Mouse (Mus musculus) neural tube, embryonic 11.5 days (tissue): ENCODE data around the gene Gm31371. TPM values are rescaled to one million over a fixed set of nuclear protein-coding genes. Genes with fewer than 3 reads are reported as not detected.
"Not testable (repeated sequence)": the region's sequence is repeated elsewhere in the genome, so short reads cannot be mapped to it uniquely, and the experiment has no call there.

Experiments
- ATAC-seq: fragments of 200-750 bp; cut with Nextera tagmentation; 2 replicates; pipeline ENCODE4 v1.8.0; 2017; ENCODE audit warnings: moderate number of reproducible peaks, mild to moderate bottlenecking, moderate TSS enrichment, moderate library complexity; ENCODE audit not compliant: insufficient read depth, low FRiP score, low TSS enrichment
- DNase-seq: peaks from one replicate; pipeline ENCODE4 v3.0.0-alpha.2; 2015; ENCODE audit warnings: low spot score
- H3K27ac ChIP-seq: fragments of 300-500 bp; sonication (generic); 2 replicates; pipeline ENCODE4 v1.5.1; 2014; ENCODE audit warnings: low read depth, mild to moderate bottlenecking, low read length
- H3K27me3 ChIP-seq: fragments of 300-500 bp; sonication (generic); 2 replicates; pipeline ENCODE4 v1.6.1; 2014; ENCODE audit warnings: mild to moderate bottlenecking, low read length, mixed read lengths; ENCODE audit not compliant: control insufficient read depth, insufficient read depth
- H3K36me3 ChIP-seq: fragments of 300-500 bp; sonication (generic); 2 replicates; pipeline ENCODE4 v1.6.1; 2014; ENCODE audit warnings: mild to moderate bottlenecking, low read length, moderate library complexity, mixed read lengths; ENCODE audit not compliant: control insufficient read depth, insufficient read depth
- H3K4me1 ChIP-seq: fragments of 300-500 bp; sonication (generic); 2 replicates; pipeline ENCODE4 v1.6.1; 2014; ENCODE audit warnings: low read length, mixed read lengths; ENCODE audit not compliant: control insufficient read depth, insufficient read depth
- H3K4me2 ChIP-seq: fragments of 300-500 bp; sonication (generic); 2 replicates; pipeline ENCODE4 v1.6.1; 2014; ENCODE audit warnings: low read depth, mild to moderate bottlenecking, moderate library complexity
- H3K4me3 ChIP-seq: fragments of 300-500 bp; sonication (generic); 2 replicates; pipeline ENCODE4 v1.5.1; 2014; ENCODE audit warnings: low read depth, low read length
- H3K9ac ChIP-seq: fragments of 300-500 bp; sonication (generic); 2 replicates; pipeline ENCODE4 v1.6.1; 2014; ENCODE audit warnings: mild to moderate bottlenecking, low read length
- H3K9me3 ChIP-seq: fragments of 300-500 bp; sonication (generic); 2 replicates; pipeline ENCODE4 v1.6.1; 2016; ENCODE audit warnings: low read length; ENCODE audit not compliant: control insufficient read depth
- WGBS: fragments of 180-500 bp; shearing (Covaris S2); extraction: QIAGEN DNeasy Blood & Tissue Kit; methylation state at CpG from one replicate; pipeline ENCODE4 v1.1.7; 2014; 5-methylcytosine and 5-hydroxymethylcytosine counted together
- polyA plus RNA-seq: library from polyadenylated mRNA; unstranded; fragments of >200 nt; fragmentation: Nextera tagmentation; extraction: Ambion mirVana; gene quantifications from 2 replicates; pipeline ENCODE4 v1.2.1, GENCODE M21; 2014

The Gm31371 gene
- polyA plus RNA-seq = not detected in 2 replicates

DNA sequence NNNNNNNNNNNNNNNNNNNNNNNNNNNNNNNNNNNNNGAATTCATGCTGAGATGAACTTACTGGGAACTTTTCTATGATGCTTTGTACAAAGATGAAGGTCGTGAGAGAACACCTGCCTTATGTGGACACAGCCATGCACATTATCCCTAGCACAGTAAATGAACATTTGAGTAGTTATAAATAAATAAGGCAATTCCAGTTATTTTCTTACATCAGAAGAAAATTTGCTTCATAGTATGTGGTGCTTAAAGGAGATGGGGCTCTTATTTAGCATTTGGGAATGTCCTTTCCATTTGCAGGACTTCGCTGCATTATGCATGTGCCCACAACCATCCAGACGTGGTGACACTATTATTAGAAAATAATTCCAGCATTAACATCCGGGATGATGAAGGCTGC lies at the start of gene Gm31371:
Gm31371 (plus strand) TSS at position 301 of the 400 bp plus-strand sequence.
- H3K4me1 ChIP-seq, ATAC-seq: not testable (repeated sequence)

DNA sequence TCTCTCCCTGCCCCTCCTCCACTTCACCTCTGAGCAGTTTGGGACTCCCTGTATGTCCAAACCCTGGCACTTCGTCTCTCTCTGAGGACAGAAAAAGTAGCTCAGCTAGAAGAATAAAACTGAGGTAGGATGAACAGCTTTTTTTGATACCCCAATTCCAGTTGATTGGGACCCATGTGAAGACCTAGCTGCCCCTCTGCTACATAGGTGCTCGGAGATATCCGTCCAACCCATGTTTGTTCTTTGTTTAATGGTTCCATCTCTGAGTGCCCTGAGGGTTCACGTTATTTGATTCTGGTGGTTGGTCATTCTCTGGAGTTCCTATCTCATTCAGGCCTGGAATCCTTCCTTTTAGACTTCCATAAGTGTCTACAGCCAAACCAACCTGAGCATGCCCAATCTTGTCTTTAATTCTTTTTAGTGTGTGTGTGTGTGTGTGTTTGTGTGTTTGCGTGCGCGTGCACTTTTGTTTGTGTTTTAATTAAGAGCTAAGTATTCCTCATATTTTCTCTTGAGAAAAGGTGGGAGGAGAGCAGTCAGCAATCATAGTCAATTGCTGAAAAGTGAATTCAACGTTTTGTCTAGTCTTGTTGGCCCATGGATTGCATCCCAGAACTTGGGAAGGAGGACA lies 3.3 kb downstream of the Gm31371 start:
- WGBS = 89% methylated on average over 7 of the region's 8 CpGs
- not testable (repeated sequence) for H3K36me3 ChIP-seq, H3K4me1 ChIP-seq, ATAC-seq, H3K27me3 ChIP-seq, H3K9ac ChIP-seq, H3K4me3 ChIP-seq, H3K27ac ChIP-seq, DNase-seq, H3K4me2 ChIP-seq, H3K9me3 ChIP-seq

More for the DNA sequence above, at the start of gene Gm31371:
- H3K4me2 ChIP-seq, H3K27me3 ChIP-seq, DNase-seq, H3K27ac ChIP-seq, H3K36me3 ChIP-seq, H3K9ac ChIP-seq, H3K4me3 ChIP-seq, H3K9me3 ChIP-seq: not testable (repeated sequence)
- WGBS = 78% methylated on average over 2 of the region's 4 CpGs

GRCm38 (mm10) chr8:19908841-19909321 lies 5.7 kb downstream of the Gm31371 start:
- 88% methylated on average over 4 of the region's 6 CpGs for WGBS
- not testable (repeated sequence) for DNase-seq, H3K9me3 ChIP-seq, H3K4me2 ChIP-seq, H3K27me3 ChIP-seq, ATAC-seq, H3K9ac ChIP-seq, H3K36me3 ChIP-seq, H3K4me1 ChIP-seq, H3K27ac ChIP-seq, H3K4me3 ChIP-seq

GRCm38 (mm10) chr8:19919086-19919485 lies 15.9 kb downstream of the Gm31371 start:
- WGBS = 90% methylated on average over 2 of the region's 3 CpGs
- H3K9me3 ChIP-seq, H3K4me1 ChIP-seq, ATAC-seq, H3K4me3 ChIP-seq, H3K9ac ChIP-seq, H3K36me3 ChIP-seq, H3K4me2 ChIP-seq, H3K27me3 ChIP-seq, H3K27ac ChIP-seq, DNase-seq: not testable (repeated sequence)

DNA sequence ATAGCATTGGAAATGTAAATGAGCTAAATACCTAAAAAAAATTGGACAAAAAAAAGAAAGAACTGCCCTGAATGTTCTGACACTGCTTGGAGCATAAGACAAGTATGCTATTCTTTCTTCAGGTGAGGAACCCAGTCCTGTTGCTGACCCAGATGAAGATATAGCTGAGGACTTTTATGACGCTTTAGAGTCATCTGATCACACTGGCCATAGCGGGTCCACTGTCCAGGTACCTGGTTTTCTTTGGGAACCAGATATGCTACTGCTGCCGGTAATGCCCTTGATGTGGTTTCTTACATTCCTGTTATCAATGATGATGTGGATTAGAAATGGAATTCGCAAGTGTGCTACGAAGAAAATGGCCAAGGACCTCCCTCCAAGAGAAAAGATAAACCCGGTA lies 31.1 kb downstream of the Gm31371 start:
- H3K4me2 ChIP-seq, ATAC-seq, H3K27me3 ChIP-seq, H3K27ac ChIP-seq, H3K4me3 ChIP-seq, H3K4me1 ChIP-seq, DNase-seq, H3K9ac ChIP-seq, H3K36me3 ChIP-seq, H3K9me3 ChIP-seq: not testable (repeated sequence)
- WGBS = no CpG with 5 or more reads among the region's 6 CpGs

GRCm38 (mm10) chr8:19935541-19936030 lies 32.4 kb downstream of the Gm31371 start:
- not testable (repeated sequence) for H3K9ac ChIP-seq, H3K36me3 ChIP-seq, ATAC-seq, H3K4me1 ChIP-seq, DNase-seq, H3K4me3 ChIP-seq, H3K27me3 ChIP-seq, H3K9me3 ChIP-seq, H3K27ac ChIP-seq, H3K4me2 ChIP-seq
- 67% methylated on average over 1 of the region's 2 CpGs for WGBS

DNA sequence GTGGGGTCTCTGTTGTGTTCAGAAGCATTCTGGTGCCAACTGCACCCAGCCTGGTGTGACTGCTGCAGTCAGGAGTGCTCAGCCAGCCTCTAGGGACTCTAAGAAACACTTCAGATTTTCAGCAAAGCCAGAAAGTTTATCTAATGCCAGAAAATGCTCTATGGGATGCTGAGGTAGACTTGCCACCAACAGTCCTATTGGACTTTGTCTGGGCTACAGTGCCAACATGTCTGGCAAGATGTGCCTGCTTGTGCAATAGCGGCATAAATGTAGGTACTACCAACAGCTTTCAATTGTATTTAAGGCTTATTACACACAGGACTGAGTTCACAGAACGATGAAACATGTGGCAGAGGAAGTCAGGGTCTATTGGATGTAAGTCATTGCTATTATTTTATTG lies 57.7 kb downstream of the Gm31371 start:
- Histone ChIP-seq H3K9me3 (peaks cover 6% of the 10 kb centered on the region; the same call in 1 of the 2 replicates), H3K4me2 (no peak overlapping the region), H3K36me3 (no peaks in the 10 kb centered on the region), H3K27ac (no peak overlapping the region), H3K9ac (no peak overlapping the region), H3K27me3 (no peaks in the 10 kb centered on the region), H3K4me3 (no peak overlapping the region), H3K4me1 (no peaks in the 10 kb centered on the region)
- no peak for ATAC-seq
- DNase-seq = no peak
- WGBS = 68% methylated on average over 2 of the region's 2 CpGs

DNA sequence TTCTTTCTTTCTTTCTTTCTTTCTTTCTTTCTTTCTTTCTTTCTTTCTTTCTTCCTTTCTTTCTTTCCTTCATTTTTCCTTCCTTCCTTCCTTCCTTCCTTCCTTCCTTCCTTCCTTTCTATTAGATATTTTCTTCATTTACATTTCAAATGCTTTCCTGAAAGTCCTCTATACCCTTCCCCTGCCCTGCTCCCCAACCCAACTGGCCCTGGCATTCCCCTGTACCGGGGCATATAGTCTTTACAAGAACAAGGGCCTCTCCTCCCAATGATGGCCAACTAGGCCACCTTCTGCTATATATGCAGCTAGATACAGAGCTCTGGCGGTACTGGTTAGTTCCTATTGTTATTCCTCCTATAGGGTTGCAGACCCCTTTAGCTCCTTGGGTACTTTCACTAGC lies 60.6 kb downstream of the Gm31371 start:
- 78% methylated on average over 2 of the region's 2 CpGs for WGBS
- H3K27ac ChIP-seq, H3K4me3 ChIP-seq, H3K9me3 ChIP-seq, H3K27me3 ChIP-seq, H3K36me3 ChIP-seq, H3K9ac ChIP-seq, DNase-seq, H3K4me1 ChIP-seq, H3K4me2 ChIP-seq, ATAC-seq: not testable (repeated sequence)

GRCm38 (mm10) chr8:19968151-19968550 lies 65.0 kb downstream of the Gm31371 start:
- DNase-seq = not testable (repeated sequence)

More at GRCm38 (mm10) chr8:19968151-19968550, 65.0 kb downstream of the Gm31371 start:
- 55% methylated on average over 2 of the region's 2 CpGs for WGBS
- H3K4me3 ChIP-seq, H3K4me1 ChIP-seq, H3K27me3 ChIP-seq, H3K9me3 ChIP-seq, H3K4me2 ChIP-seq, ATAC-seq, H3K9ac ChIP-seq, H3K27ac ChIP-seq, H3K36me3 ChIP-seq: not testable (repeated sequence)
